Mouse (Mus musculus) neutrophil, adult 65 days (primary cell): ENCODE data around the gene Axdnd1. TPM values are rescaled to one million over a fixed set of nuclear protein-coding genes. Genes with fewer than 3 reads are reported as not detected.

ENCODE experiments used
- total RNA-seq: library from RNA; stranded (reverse); gene quantifications from 2 replicates; pipeline ENCODE4 v1.2.4, GENCODE M21; 2023

Gene Axdnd1
- 0.39 TPM in 1 of 2 replicates, not detected in the other for total RNA-seq

DNA sequence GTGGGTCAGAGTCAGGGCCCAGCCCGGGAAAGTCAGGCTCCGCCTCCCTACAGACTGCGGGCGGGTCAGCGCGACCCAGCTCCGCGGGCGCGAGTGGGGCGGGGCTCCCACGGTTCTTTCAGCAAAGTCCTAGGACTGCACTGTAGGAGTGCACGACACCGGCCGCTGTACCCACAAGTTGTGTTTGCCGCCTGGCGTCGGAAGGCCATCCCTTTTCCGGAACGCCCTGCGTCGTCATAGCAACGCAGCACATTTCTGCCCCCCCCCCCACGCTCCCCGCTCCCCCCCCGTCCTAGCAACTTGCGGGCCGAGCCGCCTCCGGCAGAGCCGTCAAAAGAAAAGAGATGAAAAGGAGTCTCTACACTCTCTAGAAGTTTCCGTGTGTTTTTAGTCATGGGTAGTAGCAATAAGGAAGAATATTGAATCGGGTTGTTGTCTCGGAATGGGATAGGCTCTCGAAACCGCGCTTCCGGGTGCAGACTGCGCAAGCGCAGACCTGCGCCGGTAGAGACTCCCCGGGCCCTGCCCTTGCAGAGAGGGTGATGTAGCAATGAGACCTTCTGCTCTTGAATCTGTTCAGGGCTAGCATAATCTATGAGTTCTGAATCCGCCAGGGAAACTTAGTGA lies at the start of gene Axdnd1:
Gene Axdnd1 (minus strand): TSS at position 489 of the 627 bp plus-strand sequence.

DNA sequence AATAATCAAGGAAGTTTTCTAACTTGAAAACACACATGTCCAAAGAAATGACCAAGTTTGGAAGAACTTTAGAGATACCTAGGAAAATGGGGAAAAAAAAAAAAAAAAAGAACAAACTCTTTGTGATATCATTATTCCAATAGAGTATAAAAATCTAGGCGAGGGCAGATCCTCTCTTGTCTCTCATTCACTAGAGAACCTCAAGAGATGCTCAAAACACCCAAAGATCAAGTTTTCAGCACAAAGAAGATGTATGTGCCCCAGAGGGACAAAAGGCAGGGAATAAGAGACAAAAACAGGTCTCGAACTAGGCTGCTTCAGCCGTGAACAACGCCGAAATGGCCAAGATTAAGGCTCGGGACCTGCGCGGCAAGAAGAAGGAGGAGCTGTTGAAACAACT lies 55.2 kb downstream of the Axdnd1 start, which contains the start of gene Gm2000:
Gene Gm2000 (plus strand): TSS at position 301 of the 400 bp plus-strand sequence.

DNA sequence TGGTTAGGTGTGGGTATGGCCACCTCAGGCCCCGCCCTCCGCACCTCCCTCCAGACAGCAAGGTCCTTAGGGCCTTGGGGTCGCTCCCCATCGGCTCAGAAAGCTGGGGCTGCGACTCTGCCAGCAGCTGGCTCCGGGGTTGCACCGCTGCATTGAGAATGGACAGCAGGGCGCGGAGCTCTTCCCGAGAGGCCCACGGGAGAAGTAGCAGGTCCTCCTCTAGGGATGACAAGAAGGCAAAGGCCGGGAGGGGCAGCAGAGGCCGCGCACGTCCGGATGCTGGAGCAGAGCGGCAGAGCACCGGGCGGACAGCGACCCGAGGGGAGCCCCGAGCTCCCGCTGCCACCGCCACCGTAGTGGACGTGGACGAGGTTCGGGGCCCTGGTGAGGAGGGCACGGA lies 110.3 kb downstream of the Axdnd1 start, which contains the start of gene Nphs2:
Gene Nphs2 (plus strand): TSS at position 98 of the 400 bp plus-strand sequence.

DNA sequence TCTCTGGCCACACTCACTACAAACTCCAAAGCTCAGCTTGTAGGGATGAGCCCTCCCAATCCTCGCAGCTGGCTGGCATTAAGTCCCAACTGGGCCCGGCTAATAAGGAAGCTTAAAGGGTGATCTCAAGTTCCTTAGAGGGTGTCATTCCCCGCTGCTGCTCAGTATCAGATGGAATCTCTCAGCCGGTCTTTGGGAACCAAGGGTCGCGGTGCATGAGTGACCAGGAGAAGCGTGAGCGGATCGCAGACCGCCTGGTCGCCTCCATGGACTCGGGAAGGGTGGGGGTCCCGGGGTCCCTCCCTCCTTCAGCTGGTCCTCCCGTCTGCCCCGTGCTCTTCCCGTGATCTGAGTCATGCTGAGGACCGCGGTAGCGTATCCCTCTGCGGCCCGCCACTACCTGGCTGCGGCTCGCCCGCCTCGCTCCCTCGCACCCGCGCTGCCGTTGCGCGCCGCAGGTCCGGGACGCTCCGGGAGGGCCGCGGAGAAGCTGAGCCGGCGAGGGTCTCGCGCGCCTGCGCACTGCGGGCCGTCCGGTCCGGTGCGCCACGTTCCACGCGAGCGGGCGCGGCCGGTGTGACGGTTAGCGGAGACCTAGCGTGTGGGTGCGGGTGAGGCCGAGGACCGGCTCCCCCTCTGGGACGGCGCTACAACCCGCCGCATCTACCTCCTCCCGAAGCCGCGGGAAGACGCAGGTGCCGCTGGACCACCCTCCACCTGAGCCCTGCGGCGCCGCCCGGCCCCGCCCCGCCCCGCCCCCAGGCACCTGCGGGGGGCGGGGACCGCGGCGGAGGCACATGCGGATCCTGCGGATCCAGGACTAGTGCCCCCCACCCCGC lies 117.8 kb downstream of the Axdnd1 start, which contains the start of gene Tdrd5:
Gene Tdrd5 (minus strand): TSS at position 754 of the 839 bp plus-strand sequence.

Other genes starting within 250 kb of the Axdnd1 start
- gene Fam163a, start 216.1 kb downstream of the Axdnd1 start, total RNA-seq = not detected in 2 replicates
- gene Tdrd5, start 117.5 kb downstream of the Axdnd1 start, total RNA-seq = 0.11 TPM in 1 of 2 replicates, not detected in the other
- not detected in 2 replicates for gene Nphs2, start 110.4 kb downstream of the Axdnd1 start, total RNA-seq
- gene Gm2000, start 55.1 kb downstream of the Axdnd1 start, total RNA-seq = 148 and 277 TPM in 2 replicates
- gene Soat1, start 53.2 kb upstream of the Axdnd1 start, total RNA-seq = 126 and 142 TPM in 2 replicates
- gene Gm10031, start 102.9 kb upstream of the Axdnd1 start, total RNA-seq = 17.6 and 18.2 TPM in 2 replicates
- gene Abl2, start 137.6 kb upstream of the Axdnd1 start, total RNA-seq = 13.4 and 19.9 TPM in 2 replicates